Mouse (Mus musculus) MEL (cell line): ENCODE measurements around the gene Jrkl.

Experiments
- CTCF ChIP-seq, 3 experiments: IDR thresholded peaks in 2 of 3; conservative IDR thresholded peaks in 1 of 3; 2 replicates each; pipeline ENCODE4 v1.5.1; 2011 to 2012; ENCODE audit warnings: low read length in 3 of 3, low read depth in 2 of 3, mild to moderate bottlenecking in 2 of 3, improper control_type of control experiment in 1 of 3, inconsistent platforms in 1 of 3, mixed read lengths in 1 of 3, moderate library complexity in 1 of 3; ENCODE audit not compliant: control insufficient read depth in 1 of 3, insufficient read depth in 1 of 3, poor library complexity in 1 of 3, severe bottlenecking in 1 of 3
- EP300 ChIP-seq, 2 experiments: IDR thresholded peaks; 2 replicates each; pipeline ENCODE4 v1.6.1; 2011; ENCODE audit warnings: improper control_type of control experiment in 2 of 2, low read length in 2 of 2, low read depth in 1 of 2, mild to moderate bottlenecking in 1 of 2
- ETS1 ChIP-seq: IDR thresholded peaks from 2 replicates; pipeline ENCODE4 v1.6.1; 2012; ENCODE audit warnings: low read depth, mild to moderate bottlenecking, inconsistent platforms, low read length, improper control_type of control experiment, moderate library complexity
- MAX ChIP-seq: IDR thresholded peaks from 2 replicates; pipeline ENCODE4 v1.6.1; 2011; ENCODE audit warnings: low read length, improper control_type of control experiment
- MEF2A ChIP-seq: IDR thresholded peaks from 2 replicates; pipeline ENCODE4 v1.6.1; 2014; ENCODE audit warnings: low read depth, mild to moderate bottlenecking, inconsistent platforms, low read length, improper control_type of control experiment; ENCODE audit not compliant: poor library complexity, insufficient replicate concordance, severe bottlenecking; ENCODE audit errors: extremely low read depth
- POLR2A ChIP-seq, 2 experiments: IDR thresholded peaks; 2 replicates each; pipeline ENCODE4 v1.6.1; 2011 to 2012; ENCODE audit warnings: low read length in 2 of 2, mild to moderate bottlenecking in 2 of 2, control low read depth in 1 of 2, improper control_type of control experiment in 1 of 2, low read depth in 1 of 2, moderate library complexity in 1 of 2; ENCODE audit not compliant: control insufficient read depth in 1 of 2, insufficient read depth in 1 of 2, poor library complexity in 1 of 2
- POLR2AphosphoS2 ChIP-seq: IDR thresholded peaks from 2 replicates; pipeline ENCODE4 v1.6.1; 2011; ENCODE audit warnings: low read length, improper control_type of control experiment
- TAL1 ChIP-seq: IDR thresholded peaks from 2 replicates; pipeline ENCODE4 v1.6.1; 2012; ENCODE audit warnings: mild to moderate bottlenecking, inconsistent platforms, low read length, moderate library complexity, mixed read lengths
- USF2 ChIP-seq, 2 experiments: IDR thresholded peaks; 2 replicates each; pipeline ENCODE4 v1.6.1; 2011 to 2012; ENCODE audit warnings: improper control_type of control experiment in 2 of 2, low read length in 2 of 2, borderline replicate concordance in 1 of 2, inconsistent platforms in 1 of 2, low read depth in 1 of 2, mild to moderate bottlenecking in 1 of 2; ENCODE audit not compliant: insufficient read depth in 1 of 2
- ZC3H11A ChIP-seq: IDR thresholded peaks from 2 replicates; pipeline ENCODE4 v1.6.1; 2012; ENCODE audit warnings: low read depth, mild to moderate bottlenecking, inconsistent platforms, low read length, improper control_type of control experiment

DNA sequence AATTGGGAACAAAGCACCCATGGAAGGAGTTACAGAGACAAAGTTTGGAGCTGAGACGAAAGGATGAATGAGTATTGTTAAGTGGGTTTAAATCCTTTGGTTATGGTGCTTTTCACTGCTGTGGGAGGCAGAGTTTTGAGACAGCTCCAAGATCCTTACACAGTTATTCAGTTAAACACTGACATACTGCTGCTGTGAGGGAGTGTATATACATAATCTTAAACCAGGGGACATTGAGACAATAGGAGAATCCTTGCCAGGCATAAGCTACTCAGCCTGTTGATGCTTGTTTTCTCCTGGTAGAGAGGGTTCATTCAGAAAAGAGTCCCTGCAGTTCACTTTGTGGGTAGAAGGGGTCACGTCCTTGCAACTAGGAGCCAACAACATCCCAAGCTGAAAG lies 39.3 kb downstream of the Jrkl start:
- no peak for TF ChIP-seq CTCF (IDR thresholded peaks at IDR 0.05 in 2 of 3, conservative IDR thresholded peaks at IDR 0.05 in 1 of 3; ENCODE audit: control insufficient read depth in 1 of 3, insufficient read depth in 1 of 3, low read depth in 2 of 3, low read length in 3 of 3, poor library complexity in 1 of 3, severe bottlenecking in 1 of 3)
- no peak for TF ChIP-seq POLR2A (IDR thresholded peaks at IDR 0.05; ENCODE audit: control insufficient read depth in 1 of 2, insufficient read depth in 1 of 2, low read depth in 1 of 2, low read length in 2 of 2, poor library complexity in 1 of 2)
- TF ChIP-seq ZC3H11A = no peak
- TF ChIP-seq EP300 (IDR thresholded peaks at IDR 0.05; ENCODE audit: low read depth in 1 of 2, low read length in 2 of 2) = no peak
- TF ChIP-seq POLR2AphosphoS2 = no peak
- no peak for TF ChIP-seq TAL1
- TF ChIP-seq MAX = no peak
- no peak for TF ChIP-seq USF2 (IDR thresholded peaks at IDR 0.05; ENCODE audit: borderline replicate concordance in 1 of 2, insufficient read depth in 1 of 2, low read depth in 1 of 2, low read length in 2 of 2)
- TF ChIP-seq ETS1 = no peak
- no peak for TF ChIP-seq MEF2A
